ENCODE assay signal across 16 mouse cellular contexts in the genomic region with DNA sequence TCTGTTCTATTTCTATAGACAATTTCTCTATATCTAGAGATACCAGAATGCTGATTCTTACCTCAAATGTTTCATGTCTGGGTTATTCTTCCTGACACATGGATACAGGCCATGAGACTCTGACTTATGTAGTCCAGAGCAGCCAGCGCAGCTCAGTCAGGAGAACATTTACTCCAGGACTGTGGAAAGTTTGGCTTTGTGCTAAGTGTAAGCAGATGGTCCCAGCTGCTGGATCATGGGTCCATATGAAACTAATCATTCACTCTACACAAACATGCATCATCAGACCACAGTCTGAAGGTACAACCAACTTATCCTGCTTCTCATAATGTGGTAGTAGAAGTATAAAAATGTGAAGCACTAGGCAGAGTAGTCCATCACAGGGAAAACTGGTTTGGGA.
DNase-seq lines count a peak whose midpoint lies in the region; ATAC-seq lines count a peak whose summit lies in the region.
"Had no signal": no experiment of that assay in that cellular context is flagged by ENCODE, and none has a peak within 500 bp of the region (broad histone marks: within the 10 kb centered on the region; RNA-seq: fewer than 3 reads in every experiment).

No protein-coding gene starts in this region.

- no peaks in the 10 kb centered on the region for H3K36me3 ChIP-seq in embryonic facial prominence, embryonic 13.5 days
- H3K36me3 ChIP-seq in midbrain, embryonic 15.5 days (replicated peaks), result no peaks in the 10 kb centered on the region
- H3K36me3 ChIP-seq: hindbrain, embryonic 10.5 days had no signal

- 33% methylated on average over 1 of the region's 1 CpGs for WGBS in embryonic facial prominence, embryonic 13.5 days
- 84% methylated on average over 1 of the region's 1 CpGs for WGBS in midbrain, embryonic 15.5 days

- no peak overlapping the region for H3K4me2 ChIP-seq in embryonic facial prominence, embryonic 13.5 days
- no peak overlapping the region for H3K4me2 ChIP-seq in midbrain, embryonic 15.5 days

- H3K27ac ChIP-seq in embryonic facial prominence, embryonic 13.5 days, result peak overlapping the region; percentile 39
- H3K27ac ChIP-seq in midbrain, embryonic 15.5 days, result no peak overlapping the region
- H3K27ac ChIP-seq: hindbrain, embryonic 10.5 days; macrophage had no signal

- H3K9me3 ChIP-seq in embryonic facial prominence, embryonic 13.5 days, result no peaks in the 10 kb centered on the region
- no peaks in the 10 kb centered on the region for H3K9me3 ChIP-seq in midbrain, embryonic 15.5 days
- H3K9me3 ChIP-seq: hindbrain, embryonic 10.5 days had no signal

- ATAC-seq in embryonic facial prominence, embryonic 13.5 days (ENCODE audit: insufficient number of reproducible peaks, insufficient read depth, low FRiP score, low TSS enrichment, low read depth), result 0 out of 2 replicates have a peak, but pooled peaks have one; percentile 43
- ATAC-seq in megakaryocyte progenitor cell, adult 5-6 weeks (replicated peaks; ENCODE audit: poor library complexity), result no peak
- no peak for ATAC-seq in midbrain, embryonic 15.5 days (replicated peaks)
- ATAC-seq: forebrain, embryonic 14.5 days had no signal

- peaks cover 12% of the 10 kb centered on the region; the same call in 1 of the 2 replicates for H3K4me1 ChIP-seq in embryonic facial prominence, embryonic 13.5 days
- H3K4me1 ChIP-seq in midbrain, embryonic 15.5 days, result no peaks in the 10 kb centered on the region
- H3K4me1 ChIP-seq: hindbrain, embryonic 10.5 days had no signal

- no peak overlapping the region for H3K9ac ChIP-seq in embryonic facial prominence, embryonic 13.5 days
- H3K9ac ChIP-seq in midbrain, embryonic 15.5 days, result no peak overlapping the region

- no peaks in the 10 kb centered on the region for H3K27me3 ChIP-seq in embryonic facial prominence, embryonic 13.5 days
- no peaks in the 10 kb centered on the region for H3K27me3 ChIP-seq in midbrain, embryonic 15.5 days (replicated peaks)

- intact Hi-C loops in heart, postnatal 25 days (cut with DNase I), result no loop called here

- H3K4me3 ChIP-seq in embryonic facial prominence, embryonic 13.5 days, result no peak overlapping the region
- no peak overlapping the region for H3K4me3 ChIP-seq in midbrain, embryonic 15.5 days
- H3K4me3 ChIP-seq: hindbrain, embryonic 10.5 days had no signal

- peak; percentile 52 to 60 for DNase-seq in kidney, postnatal 4 days
- DNase-seq in kidney, adult 8-10 months, result no peak
- peak; percentile 1 for DNase-seq in heart, postnatal 25 days (ENCODE audit: low spot score)
- peak; percentile 50 for DNase-seq in lung, postnatal 14 days
- DNase-seq: cerebellum, adult 8-10 months; gastrocnemius, postnatal 25 days; kidney, adult 9 months; layer of hippocampus, adult 9-11 months; left cerebral cortex, postnatal 4 days; thymus, postnatal 25 days had no signal

Comparison
In these comparisons a context has a peak if more than half of its experiments do, and no peak if none do; other contexts are left out.
1. DNase-seq: peak in kidney, postnatal 4 days (2 of 2), heart, postnatal 25 days (single experiment) and lung, postnatal 14 days (single experiment); none in kidney, adult 8-10 months (0 of 2).